Mouse (Mus musculus) adrenal gland, postnatal 10 days (tissue): ENCODE measurements around the gene Plg. TPM values are rescaled to one million over a fixed set of nuclear protein-coding genes. Genes with fewer than 3 reads are reported as not detected.

Experiments used
- DNase-seq: peaks from one replicate; pipeline ENCODE4 v3.0.0; 2021; ENCODE audit warnings: mixed read lengths
- long read RNA-seq, 2 experiments: library from polyadenylated mRNA; stranded (forward); transcript quantifications; one replicate each; pipeline ENCODE4 v2.0.0; 2021
- total RNA-seq, 2 experiments: library from RNA; stranded (reverse); gene quantifications; 2 replicates each; pipeline ENCODE4 v1.2.3; 2021

Gene Plg
- 100 to 1,000 TPM; 184 to 460 TPM for total RNA-seq
- long read RNA-seq, experiment 1, transcript Plg-201 (19 exons, 2,757 nt) = major isoform, 105 of 208 reads
- long read RNA-seq, experiment 1, partial matches to known transcripts = 86 of 208 reads
- long read RNA-seq, experiment 1, other reads (novel, unspliced or antisense) = 17 of 208 reads
- long read RNA-seq, experiment 2, transcript Plg-201 (19 exons, 2,757 nt) = major isoform, 8 of 11 reads
- long read RNA-seq, experiment 2, partial matches to known transcripts = 3 of 11 reads
- long read RNA-seq, experiment 2, other reads (novel, unspliced or antisense) = 0 of 11 reads

- DNase-seq = no peak
Measured at GRCm38 (mm10) chr17:12377981-12378705, at the start of gene Plg. TSS of gene Plg (plus strand) at chr17:12378608.

DNA sequence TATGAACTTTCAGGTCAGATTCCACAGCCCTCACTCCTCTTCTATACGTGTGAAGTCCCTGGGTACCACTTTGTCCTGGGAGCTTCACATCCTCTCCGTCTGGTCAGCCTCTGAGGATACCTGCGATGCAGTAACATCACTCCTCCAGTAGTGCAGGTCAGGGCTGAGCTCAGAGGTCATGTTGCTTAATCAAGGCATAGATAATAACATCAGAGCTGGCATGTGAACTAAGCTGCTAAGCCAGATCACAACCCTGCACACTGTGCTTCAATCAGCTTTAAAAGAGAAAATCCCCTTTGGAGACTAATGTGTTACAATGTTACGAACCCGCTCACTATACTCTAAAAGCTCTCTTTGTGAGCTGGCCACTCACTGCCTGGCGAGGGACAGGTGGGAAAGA is 43.3 kb upstream of the Plg start:
- no peak for DNase-seq

GRCm38 (mm10) chr17:12336073-12336868 is 42.1 kb upstream of the Plg start:
- DNase-seq = no peak

GRCm38 (mm10) chr17:12337156-12337555 is 41.3 kb upstream of the Plg start:
- no peak for DNase-seq

DNA sequence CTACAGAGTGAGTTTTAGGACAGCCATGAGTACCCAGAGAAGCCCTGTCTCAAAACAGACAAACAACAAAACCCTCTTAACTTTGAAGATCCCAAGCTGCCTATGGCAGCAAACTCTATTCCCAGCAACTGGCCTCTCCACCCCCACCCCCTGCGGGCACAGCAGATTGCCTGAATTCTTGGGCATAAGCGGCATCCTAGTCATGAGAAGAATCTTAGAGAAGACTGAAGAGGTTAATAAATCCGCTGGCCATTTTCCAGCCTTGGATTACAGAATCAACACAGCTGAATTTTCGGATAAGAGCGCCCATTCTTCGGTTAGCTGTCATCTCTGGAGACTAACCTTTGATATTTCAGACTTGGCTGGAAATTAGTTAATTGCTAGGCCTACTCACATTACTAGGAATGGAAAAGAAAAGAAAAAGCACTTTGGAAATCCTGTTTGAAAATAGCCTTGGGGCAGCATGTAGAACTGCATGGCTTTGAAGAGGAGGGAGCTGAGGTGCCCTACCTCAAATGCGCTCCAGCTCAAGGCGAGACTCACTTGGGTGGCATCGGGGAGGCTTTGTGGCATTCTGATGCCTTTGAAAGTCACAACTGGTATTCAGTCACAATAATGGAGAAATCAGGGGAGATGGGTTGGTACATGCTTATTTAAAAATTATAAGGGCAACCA is 34.6 kb upstream of the Plg start:
- DNase-seq = no peak

DNA sequence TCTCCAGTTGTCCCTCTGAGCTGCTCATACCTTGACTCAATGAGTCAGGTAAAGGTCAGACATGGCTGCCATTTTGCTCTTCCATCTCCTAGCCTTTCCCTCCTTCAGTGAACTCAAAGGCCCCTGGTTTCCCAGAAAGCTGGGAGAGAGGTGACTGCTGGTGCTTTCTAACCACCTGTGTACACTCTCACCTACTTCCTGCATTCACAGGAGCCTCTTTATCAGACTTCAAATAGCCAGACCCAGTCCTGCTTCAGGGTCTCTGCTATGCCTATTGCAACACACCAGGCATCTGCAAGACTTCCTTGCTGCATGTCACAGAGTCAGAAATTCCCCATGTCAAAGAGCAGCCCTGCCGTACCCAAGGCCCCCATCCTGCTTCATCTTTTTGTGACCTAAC is 30.9 kb upstream of the Plg start:
- no peak for DNase-seq

- no peak for DNase-seq
Measured at GRCm38 (mm10) chr17:12351564-12351963, 26.8 kb upstream of the Plg start.

GRCm38 (mm10) chr17:12352781-12353180 is 25.6 kb upstream of the Plg start:
- DNase-seq = no peak

DNA sequence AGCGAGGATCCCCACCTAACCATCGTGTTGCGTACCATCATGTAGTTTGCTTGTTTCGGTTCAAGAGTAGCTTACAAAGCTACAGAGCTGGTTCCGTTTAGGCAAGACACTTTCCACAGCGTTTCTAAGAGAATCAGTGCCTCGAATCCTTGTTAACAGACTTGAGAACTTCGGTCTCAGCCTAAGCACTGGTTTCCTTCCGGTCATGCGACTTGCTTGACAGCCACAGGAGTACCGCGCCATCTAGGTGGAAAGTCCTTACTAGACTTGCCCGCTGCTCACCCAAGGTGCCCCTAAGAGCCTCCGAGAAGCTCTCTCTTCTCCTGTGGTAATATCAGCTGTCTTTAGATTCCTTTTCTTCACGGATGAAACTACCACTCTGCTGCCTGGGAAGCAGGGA is 18.5 kb upstream of the Plg start:
- DNase-seq = no peak

- no peak for DNase-seq
Measured at GRCm38 (mm10) chr17:12363601-12364425, 14.6 kb upstream of the Plg start.

DNA sequence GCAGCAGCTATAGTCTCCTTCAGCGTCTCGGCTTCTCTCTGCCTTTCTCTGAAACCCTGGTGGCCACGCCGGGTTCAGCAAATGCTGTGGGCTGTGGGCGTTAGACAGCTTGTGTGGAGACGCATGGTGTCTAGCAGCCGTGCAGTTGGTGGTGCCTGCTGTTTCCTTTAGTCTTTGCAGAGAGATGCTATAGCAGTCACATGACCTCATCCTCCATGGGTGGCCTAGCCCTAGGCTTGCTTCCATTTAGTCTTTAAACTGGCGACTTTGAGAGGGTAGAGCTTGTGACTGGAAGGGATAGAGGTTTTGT is 14.0 kb upstream of the Plg start:
- no peak for DNase-seq

DNA sequence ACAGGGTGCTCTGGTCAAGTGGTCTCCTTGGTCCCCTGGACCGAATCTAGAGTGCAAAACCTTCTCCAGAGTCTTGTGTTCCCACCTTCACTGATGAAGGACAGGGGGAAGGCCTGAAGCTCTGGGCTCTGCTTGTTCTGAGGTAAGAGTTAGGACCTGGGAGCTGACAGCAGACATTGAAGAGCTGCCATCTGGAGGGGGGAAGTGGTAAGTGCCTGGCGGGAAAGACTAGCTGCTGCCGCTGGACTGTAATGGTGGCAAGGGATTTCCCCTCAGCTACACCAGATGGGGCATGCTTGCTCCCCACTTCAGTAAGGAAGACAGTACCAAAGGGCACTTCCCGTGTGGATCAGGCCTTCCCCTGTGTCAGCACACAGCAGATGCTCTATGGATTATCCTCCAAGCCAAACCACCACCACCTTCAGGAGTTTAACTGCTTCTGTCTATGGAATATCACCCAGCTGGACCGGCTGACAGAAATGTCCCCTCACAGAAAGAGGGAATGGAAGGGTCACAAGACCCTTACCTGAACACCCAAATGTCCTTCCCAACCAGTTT is 11.0 kb upstream of the Plg start:
- DNase-seq = peak; percentile 76

DNA sequence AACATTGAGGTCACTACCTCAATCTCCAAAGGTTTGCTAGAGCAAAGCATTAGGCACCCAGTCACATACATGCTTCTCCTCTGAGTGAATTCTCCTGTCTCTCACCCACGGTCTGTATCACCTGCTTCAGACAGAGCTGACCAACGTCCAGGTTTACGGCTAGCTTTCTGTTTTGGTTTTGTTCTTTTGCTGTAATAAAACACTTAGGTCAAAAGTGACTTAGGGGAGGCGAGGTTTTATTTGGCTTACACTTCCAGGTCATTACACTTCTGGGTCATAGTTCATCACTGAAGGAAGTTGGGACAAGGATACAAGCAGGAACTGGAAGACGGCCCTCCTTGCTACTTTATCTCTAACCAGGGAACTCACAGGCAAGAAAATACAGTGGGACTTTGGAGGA is 9.0 kb upstream of the Plg start:
- no peak for DNase-seq

- no peak for DNase-seq
Measured at GRCm38 (mm10) chr17:12370289-12370688, 8.1 kb upstream of the Plg start.

- DNase-seq = peak; percentile 23
Measured at GRCm38 (mm10) chr17:12371310-12371925, 7.0 kb upstream of the Plg start.

DNA sequence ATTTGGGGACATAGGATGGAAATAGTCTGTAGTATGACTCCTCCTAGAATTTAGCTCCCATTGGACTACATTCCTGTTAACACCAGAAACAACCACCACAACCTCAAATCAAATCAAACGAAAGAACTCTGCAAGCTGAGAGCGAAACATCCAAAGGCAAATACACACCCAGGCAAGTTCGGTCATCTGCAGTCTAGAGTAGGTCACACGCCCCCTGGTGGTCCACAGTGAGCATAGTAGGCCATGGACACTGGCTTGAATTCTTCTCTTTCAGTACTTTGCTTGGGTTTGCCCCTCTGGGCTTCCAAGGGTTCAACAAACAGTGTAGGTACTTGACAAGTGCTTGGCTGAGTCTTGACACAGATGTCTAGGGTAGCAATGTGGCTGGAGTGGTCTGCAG is 6.4 kb upstream of the Plg start:
- peak; percentile 81 for DNase-seq

DNA sequence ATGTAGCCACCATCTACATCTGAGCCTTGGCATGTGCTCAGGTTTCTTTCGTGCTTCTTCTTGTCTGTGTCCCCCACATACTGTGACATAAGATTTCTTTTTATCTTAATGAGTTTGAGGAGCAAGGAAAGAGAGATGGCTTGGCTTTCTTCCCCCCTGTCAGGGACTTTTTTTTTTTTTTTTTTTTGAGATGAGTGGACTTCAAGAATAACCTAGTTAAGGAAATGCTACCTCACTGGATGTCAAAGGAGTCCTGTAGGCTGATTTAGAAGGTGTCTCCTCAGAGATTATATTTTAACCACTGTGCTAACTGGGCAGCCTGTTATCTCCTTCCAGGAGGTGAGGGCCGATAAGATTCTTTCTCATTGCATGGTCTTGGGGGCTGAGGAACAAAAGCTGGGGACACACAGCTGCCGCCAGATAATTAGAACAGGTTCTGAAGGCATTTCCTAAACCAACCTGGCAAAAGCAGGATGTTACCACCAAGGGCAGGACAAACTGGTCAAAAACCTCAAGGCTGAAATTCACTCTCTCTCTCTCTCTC is 4.7 kb upstream of the Plg start:
- DNase-seq = no peak

- no peak for DNase-seq
Measured at GRCm38 (mm10) chr17:12380287-12380686, 1.9 kb downstream of the Plg start.

DNA sequence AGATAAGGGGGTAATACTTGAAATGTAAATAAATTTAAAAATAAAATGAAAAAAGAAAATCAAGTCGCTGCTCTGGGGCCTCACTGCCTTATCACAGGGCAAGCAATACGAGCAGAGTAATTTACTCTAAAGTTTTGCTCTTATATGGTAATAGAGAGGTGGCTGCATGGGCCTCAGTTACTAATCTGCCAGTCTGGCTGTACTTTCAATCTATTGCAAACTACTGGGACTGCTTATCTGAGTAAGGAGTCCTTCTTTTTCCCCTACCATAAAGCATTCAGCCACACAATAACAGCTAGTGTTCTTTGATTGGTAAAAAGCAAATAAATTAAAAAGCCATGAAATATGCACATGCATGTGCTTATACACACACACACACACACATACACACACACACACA is 3.2 kb downstream of the Plg start:
- DNase-seq = no peak

- no peak for DNase-seq
Measured at GRCm38 (mm10) chr17:12382531-12382930, 4.1 kb downstream of the Plg start.
